Mouse (Mus musculus): ENCODE measurements around the gene Slc39a3.

Slc39a3 gene

GRCm38 (mm10) chr10:81041458-81042175, 4.4 kb upstream of the Slc39a3 start:
- peak; percentile 76 for DNase-seq

DNA sequence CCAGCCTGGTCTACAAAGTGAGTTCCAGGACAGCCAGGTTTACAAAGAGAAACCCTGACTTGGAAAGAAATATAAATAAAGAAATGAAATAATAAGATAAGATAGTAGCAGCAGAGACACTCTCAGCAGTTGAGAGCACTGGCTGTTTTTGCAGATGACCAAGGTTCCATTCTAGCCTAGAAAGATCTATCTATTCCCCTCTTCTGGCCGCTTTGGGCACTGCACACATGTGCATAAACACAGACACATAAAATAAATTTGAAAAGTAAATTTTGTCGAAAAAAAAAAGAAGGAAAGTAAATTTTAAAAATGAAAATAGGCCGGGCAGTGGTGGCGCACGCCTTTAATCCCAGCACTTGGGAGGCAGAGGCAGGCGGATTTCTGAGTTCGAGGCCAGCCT, 975 bp downstream of the Slc39a3 start:
- peak; percentile 40 for DNase-seq

GRCm38 (mm10) chr10:81033586-81033985, 3.6 kb downstream of the Slc39a3 start:
- peak; percentile 29 for DNase-seq

DNA sequence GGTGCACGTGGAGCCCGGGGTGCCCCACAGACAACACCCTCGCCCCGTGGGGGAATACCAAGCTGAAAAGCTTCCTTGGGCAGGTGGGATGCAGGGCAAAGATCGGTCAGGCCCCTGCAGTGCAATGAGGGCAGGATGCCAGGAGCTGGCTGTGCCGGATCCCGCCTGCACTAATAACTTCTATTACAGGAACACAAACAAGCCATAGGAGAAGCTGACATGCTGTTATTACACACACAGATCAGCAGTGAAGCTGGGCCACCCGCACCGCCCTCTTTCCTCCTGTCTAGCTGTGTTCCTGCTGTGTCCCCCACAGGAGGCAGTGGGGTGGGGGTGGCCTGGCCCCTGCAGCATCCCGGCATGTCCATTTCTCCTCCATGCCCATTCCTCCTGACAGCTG, 8.2 kb downstream of the Slc39a3 start:
- peak; percentile 67 for DNase-seq

DNA sequence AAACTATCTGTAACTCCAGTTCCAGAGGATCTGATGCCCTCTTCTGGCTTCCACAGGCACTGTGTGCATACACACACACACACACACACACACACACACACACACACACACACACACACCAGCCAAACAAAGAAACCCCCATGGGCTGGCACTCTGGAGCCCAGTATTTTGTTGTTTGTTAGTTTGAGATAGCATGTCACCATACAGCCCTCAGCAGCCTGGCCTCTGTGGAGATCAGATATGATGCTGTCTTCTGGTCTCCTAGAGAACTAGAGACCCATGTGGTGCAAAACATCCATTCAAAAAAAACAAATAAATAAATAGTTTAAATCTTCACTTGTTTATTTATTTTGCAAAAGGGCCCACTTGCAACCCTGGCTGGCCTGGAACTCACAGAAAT, 9.0 kb downstream of the Slc39a3 start:
- DNase-seq, result no peak

DNA sequence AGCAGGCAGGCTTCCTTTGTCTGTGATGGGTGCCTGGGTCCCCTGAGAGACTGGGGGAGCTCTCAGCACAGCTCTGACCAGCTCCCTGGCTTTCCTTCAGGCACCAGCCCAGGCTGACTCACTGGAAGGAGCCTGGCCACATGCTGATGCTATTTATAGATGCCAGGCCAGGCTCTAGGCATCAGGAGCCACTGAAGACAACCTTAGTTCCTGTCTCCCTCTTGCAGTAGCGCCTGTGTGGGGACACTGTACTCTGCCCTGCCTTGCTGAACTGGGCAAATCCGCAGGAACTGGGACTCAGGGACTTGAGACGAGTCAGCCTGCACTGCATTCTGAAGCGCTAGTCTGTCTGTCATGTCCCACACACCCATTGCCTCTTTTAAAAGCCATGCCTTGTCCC, 9.9 kb downstream of the Slc39a3 start:
- DNase-seq, result peak; percentile 90

GRCm38 (mm10) chr10:81026857-81027256, 10.4 kb downstream of the Slc39a3 start:
- DNase-seq, result peak; percentile 61

DNA sequence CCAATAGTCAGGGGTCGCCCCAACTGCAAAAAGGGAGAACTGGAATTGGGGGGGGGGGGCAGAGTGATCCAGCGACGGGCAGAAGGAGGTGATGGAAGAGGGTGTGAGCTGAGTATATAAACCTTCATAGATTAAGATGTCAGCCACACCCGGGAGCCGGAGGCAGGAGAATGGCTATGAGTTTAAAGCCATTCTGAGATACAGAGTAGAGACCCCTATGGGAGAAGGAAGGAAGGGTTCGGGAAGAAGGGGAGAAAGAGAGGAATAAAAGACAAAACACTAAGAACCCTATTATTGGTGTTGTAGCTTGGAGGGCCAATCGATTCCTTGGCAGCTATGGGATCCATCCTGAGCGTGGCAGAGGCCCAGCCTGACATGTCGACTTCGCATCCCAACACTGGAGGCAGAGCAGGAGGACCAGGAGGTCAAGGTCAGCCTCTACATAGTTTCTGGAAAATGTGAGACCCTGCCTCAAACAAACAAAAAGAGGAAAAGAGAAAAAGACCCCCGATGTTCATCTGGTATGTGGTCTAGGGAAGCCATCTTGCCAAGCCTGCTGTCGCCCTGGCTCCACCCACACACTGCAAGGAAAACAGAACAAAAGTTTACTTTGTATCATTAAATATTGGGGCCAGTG, 11.5 kb downstream of the Slc39a3 start, which contains the start of gene Diras1:
TSS of gene Diras1 (minus strand) at position 24 of the 637 bp plus-strand sequence.
- DNase-seq, result peak; percentile 58

GRCm38 (mm10) chr10:81025047-81025621, 12.1 kb downstream of the Slc39a3 start:
- peak; percentile 72 for DNase-seq

- DNase-seq, result peak; percentile 72
Observed at GRCm38 (mm10) chr10:81024346-81024937, 12.8 kb downstream of the Slc39a3 start.

DNA sequence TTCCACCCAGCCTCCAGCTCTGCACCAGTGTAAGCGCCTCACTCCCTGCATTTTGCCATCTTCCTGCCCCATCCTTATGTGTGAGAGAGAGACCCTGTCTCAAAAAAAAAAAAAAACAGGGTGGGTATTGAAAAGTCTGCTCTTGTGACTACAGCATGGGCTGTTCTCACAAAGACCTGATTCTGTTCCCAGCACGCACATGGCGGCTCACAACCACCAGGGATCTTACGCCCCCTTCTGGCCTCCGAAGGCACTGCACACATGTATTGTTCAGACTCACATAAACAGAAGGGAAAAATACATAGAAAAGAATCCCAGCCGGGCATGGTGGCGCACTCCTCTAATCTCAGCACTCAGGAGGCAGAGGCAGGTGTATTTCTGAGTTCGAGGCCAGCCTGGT, 14.5 kb downstream of the Slc39a3 start:
- peak; percentile 52 for DNase-seq

GRCm38 (mm10) chr10:81021547-81022110, 15.6 kb downstream of the Slc39a3 start:
- DNase-seq, result peak; percentile 61

DNA sequence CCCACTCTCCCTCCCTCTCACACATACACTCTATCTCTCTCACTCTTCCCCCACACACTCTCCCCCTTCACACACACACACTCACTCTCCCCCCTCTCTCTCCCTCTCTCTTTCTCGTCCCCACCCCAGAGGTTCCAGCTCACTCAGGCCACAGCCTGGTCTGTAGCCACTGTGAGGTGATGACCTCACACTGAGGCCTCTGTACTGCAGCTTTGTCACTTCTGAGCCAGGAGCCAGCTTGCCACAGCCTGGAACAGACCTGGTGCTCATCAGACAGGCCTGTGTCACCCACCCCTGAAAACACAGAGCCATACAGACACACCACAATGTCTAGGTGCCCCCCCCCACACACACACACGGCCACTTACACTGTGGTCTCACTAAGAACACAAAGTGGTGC, 17.0 kb downstream of the Slc39a3 start:
- DNase-seq, result peak; percentile 49

DNA sequence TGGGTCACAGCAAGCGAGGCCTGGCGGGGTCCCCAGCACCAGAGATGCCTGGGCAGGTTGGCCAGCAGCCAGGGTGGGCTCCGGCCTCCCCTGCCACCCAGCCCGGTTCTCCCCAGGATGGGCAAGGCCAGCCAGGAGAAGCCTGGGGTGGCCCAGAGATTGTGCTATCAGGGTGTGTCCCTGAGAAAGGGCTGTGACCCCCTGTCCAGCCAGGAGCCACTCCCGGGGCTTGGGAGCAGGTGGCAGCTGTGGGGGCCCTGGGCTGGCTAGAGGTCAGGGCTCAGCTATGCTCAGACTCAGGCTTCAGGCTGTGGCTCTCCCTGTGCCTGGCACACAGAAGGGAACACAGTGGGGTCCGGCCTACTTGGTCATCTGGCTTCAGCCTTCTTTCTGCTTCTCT, 17.5 kb downstream of the Slc39a3 start:
- DNase-seq, result peak; percentile 64

- DNase-seq, result peak; percentile 59
Observed at GRCm38 (mm10) chr10:81018326-81018725, 18.9 kb downstream of the Slc39a3 start.

DNA sequence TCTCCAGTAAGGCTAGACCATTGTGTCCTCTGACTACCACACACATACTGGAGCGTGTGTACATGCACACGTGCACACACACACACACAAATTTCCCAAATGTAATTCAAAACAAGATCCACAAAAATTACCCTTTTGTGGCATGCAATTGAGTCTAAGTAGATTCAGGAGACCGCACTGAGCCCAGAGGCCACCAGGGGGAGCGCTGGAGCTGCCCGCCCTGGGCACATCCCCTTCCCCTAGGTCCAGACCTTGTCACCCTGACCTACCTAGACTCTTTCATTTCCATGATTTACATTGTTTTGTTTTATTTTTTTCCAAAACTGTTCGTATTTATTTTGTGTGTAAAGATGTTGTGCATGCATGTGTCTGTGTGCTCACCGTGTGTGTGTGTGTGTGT, 20.6 kb downstream of the Slc39a3 start:
- peak; percentile 71 for DNase-seq

- peak; percentile 68 for DNase-seq
Observed at GRCm38 (mm10) chr10:81015666-81016065, 21.6 kb downstream of the Slc39a3 start.

DNA sequence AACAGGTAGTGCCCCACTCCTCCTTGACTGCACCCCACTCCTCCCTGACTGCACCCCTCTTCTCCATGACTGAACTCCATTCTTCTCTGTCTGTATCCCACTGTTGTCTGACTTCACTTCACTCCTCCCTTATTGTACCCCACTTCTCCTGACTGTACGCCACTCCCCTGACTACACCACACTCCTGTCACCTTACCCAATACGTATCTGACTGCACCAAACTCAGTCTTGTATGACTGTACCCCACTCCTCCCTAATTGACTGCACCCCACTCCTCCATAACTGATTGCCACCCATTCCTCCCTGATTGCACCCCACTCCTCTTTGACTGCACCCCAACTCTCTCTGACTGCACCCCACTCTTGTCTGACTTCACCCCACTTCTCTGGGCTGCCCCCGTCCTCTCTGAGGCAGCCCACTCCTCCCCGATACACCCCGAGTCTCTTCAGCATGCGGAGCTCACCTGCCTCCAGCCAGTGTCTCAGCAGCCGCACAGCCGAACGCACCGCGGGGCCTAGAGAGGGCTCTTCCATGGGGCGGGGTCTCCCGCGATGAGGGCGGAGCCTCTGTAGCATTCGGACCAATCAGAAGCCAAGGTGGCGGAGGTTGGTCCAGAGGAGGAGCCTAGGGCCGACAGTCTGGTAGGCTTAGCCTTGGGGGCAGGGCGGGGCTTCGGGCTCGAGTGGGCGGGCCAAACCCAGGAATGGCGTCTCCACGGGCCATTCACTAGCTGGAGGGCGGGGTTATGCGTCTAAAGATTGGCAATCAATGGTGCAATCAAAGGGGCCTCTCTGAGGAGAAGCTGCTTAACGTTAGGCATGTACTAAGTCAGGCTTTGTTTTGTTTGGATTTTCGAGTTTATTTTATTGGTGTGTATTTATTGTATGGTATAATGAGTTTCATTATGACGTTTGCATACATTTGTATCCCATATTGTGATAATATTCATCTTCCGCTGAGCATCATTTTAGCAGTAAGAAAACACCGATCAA, 22.5 kb downstream of the Slc39a3 start, which contains the start of gene Gng7:
TSS of gene Gng7 (minus strand) at position 553 of the 992 bp plus-strand sequence.
- peak; percentile 99 for DNase-seq

DNA sequence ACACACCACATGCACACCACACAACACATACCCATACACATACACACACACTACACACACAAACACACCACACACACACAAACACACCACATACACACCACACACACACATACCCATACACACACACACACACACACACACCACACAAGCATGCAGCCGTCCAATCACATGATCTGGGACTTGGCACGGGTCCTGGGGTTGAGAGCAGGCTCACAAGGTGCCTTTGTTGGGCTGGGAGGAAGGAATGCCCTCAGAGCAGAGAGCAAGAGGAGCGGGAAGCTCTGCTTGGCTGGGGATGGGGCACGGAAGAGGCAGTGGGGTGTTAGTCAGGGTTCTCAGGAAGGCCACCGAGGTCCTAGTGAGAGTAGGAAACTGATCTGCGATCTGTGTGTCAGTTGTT, 26.4 kb downstream of the Slc39a3 start:
- no peak for DNase-seq

GRCm38 (mm10) chr10:81007240-81007639, 30.0 kb downstream of the Slc39a3 start:
- no peak for DNase-seq

DNA sequence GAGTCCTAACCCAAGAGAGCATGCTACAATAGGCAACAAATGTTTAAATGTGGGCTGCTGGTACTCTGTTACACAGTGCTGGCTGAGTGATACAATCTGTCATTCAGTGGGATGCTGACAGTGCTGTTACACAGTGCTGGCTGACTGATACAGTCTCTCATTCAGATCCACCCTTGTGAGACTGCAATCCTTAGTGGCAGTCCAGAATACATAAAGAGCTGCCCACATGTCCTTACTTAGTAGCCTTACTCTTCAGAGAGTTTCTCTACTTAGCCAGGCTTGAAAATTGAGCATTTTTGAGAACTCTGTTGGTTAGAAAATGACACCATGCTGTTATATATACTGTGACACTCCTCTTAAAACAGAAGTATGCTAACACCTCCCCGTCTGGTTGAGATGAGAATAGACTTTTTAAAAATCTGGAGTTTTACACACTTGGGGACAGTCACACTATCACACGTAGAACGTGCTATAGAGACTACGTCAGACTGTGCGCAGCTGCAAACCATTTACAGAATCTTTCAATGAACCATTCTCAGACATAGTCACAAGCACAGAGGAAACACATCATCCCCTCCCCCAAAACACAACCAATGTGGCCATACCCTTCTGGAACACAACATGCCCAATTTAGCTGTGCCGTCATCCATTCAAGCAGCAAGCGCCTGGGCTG, 31.1 kb downstream of the Slc39a3 start:
- no peak for DNase-seq

Measured in cerebellum, adult 9-11 months (tissue).